Mouse (Mus musculus): ENCODE measurements at regions not wholly inside any gene's neighbourhood (a gene's known extent, or its start where the extent isn't known, plus 50 kb on each side); places are given as distances from the start of the nearest gene placed in this dataset.

DNA sequence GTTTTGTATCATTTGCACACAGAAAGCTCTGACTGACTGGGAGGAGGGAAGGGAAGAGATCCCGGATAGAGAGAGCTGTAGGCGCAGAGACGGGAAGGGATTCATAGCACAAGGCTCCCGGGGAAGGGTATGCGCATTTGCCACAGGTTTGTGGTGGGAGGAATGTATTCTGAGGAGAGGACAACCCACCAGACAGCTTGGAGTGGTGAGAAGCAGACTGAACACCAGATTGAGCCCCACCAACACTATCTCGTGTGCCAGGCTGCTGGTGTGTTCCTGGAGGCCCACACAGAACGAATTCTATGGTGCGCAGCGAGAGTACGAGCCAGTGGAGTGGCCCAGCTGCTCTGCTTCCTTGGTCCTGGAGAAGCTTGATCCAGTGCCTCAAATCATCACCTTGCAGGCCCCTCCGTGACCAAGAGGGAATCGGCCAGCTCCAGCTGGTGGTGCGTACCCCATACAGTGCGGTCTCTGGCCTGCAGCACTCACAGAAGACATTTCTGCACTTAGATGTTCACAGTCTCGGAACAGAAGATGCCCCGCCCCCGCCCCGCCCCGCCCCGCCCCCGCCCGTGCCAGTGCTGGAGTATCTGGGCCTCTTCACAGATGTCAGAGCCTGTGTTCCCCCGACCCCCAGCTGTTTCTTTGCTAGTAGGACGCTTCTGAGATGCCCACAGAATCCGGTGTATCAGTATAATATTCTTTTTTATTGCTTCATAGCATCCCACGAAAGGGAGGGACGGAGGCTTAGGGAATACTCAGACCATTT lies 92.8 kb upstream of the Tmem189 start:
- no peak for DNase-seq (ENCODE audit: low spot score)

DNA sequence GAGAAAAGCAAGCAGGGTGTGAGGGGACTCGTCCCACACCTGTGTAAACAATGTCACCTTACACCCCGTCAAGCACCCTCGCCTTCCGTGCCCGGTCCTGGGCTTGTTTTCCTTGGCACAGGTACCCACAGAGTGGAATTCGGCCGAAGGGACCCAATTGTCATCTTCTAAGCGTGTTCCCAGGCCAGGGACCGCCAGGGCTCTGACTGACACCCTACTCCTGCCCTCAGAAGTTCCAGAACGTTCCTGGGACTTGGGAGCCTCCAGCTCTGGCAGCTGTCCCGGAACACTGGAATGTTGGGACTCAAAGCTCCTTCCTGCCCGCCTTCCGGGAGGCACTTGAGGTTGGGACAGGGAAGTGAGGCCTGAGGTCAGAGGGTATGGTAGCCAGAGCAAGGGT lies 91.9 kb upstream of the Tmem189 start:
- DNase-seq (ENCODE audit: low spot score) = peak; percentile 80

DNA sequence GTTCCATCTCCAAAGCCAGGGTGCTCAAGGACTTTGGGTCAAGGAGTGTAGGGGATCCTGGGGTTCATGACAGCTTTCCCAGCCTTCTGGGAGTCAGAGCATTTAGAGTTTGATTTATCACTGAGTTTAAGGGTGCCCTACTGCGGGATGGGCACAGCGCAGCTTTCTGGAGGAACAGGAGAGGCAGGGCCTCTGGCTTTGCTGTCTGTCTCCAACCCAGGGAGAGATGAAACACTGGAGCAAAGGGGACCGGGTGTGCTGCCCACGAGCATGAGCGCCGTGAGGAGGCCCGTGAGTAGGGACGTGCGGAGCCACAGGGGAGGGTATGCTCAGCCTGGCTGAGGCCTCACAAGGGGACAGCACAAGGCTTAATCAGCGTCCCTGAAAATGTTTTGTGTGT lies 89.1 kb upstream of the Tmem189 start:
- DNase-seq (ENCODE audit: low spot score) = no peak

DNA sequence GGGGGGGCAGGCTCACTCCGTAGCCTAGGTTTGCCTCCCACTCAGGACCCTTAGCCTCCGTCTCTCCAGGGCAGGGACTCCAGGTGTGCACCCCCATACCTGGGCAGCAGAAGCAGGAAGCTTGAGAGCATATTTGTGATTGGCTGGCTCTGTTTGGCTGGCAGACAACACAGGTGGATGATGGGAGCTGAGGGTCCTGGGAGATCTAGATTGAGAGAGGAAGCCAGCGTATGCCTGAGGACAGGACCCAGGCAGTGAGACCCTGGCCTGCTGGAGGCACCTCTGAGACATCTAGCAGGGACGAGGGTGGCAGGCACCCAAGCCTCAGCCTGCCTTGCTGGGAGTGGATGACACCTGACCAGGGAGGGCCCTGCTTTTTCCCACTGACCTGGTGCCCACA lies 88.6 kb upstream of the Tmem189 start:
- DNase-seq (ENCODE audit: low spot score) = no peak

DNA sequence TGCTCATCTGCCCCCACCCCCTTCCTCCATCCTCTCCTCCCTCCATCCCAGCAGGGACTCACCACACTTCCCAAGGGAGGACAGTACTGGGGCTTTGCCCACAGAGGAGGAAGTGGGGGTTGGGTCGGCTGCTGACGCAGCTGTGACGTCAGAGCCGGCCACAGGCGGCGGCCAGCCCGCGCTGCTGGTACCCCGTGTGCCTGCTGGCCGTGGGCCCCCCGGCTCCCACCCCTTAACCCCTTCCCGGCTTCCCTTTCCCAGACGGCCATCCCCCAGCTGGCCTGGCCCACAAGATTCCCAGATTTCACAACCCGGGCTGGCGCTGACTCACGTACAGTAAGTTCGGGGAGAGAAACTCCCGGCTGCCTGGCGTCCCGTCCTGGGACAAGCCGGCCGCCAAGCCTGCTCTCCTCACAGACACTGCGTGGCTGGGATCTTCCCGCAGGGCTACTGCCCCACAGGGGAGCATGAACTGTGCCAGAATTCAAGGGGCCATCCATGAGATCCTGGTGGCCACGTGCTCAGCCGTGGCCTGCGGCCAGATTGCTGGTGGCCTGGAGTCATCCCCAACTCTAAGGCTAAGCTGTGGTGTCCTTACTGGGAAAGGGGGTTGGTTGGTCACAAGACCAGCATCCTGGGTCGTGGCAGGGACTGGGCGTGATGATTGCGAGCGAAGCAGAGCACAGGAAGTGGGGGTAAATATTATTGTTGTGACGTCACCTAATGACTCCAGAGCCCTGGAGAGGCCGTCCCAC lies 87.9 kb upstream of the Tmem189 start:
- DNase-seq (ENCODE audit: low spot score) = peak; percentile 98

DNA sequence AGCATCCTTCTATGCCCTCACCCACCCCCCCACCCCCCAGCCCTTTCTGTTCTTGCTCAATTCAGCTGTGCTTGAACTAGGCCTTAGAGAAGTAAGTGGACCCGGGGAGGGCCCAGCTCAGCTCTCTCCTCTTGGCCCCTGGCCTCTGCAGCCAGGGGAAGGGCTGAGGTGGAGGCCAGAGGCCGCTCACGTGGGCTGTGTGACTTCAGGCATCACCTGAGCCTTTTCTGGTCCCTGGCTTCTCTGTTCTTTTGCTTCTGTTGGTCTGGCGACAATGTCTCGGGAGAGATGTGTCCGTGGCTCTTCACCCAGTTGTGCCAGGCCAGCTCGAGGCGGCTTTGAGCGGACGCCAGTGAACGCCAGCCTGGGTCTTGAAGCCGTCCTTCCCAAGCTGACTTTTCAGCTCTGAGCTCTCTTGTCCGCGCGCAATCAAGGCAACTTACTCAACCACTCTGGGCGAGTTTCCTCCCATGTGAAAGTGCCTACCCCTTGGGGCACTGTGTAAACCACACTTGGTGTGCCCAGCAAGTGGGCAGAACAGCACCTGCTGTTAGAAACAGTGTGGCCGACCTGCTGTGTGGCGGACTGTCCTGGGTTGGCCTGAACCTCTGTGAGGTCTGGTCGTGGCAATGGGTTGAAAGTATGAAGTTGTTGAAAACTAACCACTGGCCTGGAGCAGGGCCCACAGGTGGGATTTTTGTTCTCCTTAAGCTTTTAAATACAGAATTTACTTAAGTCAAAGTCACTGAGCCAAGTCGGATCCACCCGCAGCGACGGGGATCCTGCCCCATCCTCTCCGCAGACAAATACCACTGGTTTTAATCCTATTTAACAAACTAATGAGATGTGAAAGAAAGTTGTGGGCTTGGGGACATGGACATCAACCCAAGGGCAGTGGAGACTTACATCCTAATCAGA lies 86.9 kb upstream of the Tmem189 start:
- peak; percentile 90 for DNase-seq (ENCODE audit: low spot score)

DNA sequence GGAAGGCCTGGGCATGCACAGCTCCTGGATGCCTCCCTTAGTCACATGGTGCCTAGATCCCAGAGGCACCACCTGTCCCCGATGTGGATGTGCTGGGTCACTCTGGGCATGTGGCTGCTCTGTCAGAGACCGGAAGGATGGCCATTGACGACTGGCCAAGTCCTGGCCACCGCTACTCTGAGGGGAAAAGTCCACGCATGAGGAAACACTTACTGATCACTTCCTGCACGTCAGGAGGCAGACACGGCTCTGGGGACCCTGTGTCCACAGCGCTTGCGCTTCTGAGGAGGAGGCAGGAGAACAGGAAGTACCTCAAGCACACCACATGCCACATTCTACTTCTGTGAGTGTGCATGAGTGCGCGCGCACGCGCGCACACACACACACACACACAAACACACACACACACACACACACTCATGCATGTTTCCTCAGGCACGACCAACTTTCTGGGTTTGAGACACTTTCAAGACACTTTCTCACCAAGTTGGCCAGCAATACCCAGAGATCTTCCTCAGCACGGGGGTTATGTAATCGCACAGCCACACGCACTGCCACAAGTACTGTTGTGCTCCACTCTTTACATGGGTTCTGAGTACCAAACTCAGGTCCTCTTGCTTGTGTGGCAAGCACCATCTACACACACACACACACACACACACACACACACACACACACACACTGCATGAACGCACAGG lies 85.7 kb upstream of the Tmem189 start:
- peak; percentile 63 for DNase-seq (ENCODE audit: low spot score)

DNA sequence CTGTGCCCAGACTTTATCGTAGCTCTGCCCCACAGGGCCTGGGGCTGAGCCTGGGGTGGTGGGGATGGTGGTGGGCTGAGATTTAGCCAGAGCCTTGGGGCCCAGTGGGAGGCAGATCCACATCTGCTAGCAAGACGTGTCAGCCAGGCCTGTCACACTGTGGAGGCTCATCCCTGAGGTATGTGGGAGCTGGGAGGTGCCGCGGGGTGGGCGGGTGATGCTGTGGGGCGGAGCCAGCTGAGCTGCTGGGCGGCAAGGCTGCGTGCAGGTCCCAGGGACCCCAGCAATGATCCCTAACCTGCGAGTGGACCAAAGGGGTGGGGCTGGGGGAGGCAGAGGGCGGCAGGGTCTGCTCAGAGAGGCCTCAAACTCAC lies 85.2 kb upstream of the Tmem189 start:
- peak; percentile 36 for DNase-seq (ENCODE audit: low spot score)

DNA sequence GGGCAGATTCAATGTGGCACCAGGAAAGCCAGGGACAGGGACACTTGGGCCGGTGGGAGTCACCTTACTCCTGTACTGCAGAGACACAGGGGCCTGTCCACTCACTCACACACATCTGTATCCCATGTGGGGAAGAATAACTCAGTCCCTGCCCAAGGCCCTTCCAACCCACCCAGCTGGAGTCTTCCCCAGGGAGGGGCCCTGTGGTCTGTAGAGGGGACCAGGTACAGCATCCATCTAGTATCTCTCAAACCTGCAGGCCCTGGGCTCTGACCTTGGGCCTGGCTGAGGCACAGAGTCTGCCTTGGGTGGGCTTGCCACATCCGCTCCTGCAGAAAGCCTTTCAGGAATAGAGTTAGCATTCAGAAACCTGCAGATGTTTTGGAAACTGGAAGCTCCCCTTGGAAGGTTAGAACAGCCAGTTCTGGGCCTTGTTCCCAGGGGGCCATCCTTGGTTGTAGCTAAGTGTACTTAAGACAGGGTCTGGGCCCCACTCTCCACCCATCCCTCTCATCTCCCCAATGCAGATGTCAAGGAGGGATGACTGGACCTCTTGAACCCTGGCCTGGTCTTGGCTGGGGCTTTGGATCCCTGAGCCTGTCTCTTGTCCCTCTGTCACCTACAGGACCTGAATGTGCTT lies 84.7 kb upstream of the Tmem189 start:
- no peak for DNase-seq (ENCODE audit: low spot score)

DNA sequence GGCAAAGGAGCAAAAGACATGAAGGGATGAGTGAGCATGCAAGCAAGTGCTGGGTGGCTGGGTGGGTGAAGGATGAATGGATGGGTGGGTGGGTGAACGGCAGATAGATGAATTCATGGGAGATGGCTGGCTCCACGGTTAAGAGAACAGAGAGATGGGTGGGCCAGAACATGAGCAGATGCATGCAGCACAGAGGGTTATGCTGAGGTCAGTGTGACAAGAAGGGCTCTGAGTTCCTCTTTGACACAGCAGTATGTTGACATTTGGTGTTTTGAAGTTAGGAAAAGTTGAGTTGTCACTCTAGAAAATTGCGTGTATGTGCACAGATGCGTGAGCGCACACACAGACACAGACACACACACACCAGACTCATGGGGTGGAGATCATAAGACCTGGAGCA lies 83.2 kb upstream of the Tmem189 start:
- DNase-seq (ENCODE audit: low spot score) = no peak

DNA sequence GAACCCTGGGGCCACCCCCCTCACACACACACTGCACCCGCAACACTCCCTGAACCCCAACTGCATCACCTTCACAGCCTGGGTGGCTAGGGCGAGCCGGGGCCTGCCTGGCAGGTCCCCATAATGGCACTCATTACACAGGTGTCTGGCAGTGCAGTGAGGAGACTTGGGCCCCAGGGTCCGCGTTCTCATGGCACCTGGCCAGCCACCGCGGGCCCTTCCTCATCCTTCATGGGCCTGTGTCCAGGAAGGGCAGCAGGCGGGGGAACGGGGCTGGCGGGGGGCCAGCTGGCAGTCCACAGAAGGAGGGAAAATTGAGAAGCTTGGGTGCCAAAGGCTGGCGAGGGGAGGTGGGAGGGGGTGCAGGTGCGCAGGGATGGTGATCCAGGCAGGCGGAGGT lies 78.3 kb upstream of the Tmem189 start:
- no peak for DNase-seq (ENCODE audit: low spot score)

DNA sequence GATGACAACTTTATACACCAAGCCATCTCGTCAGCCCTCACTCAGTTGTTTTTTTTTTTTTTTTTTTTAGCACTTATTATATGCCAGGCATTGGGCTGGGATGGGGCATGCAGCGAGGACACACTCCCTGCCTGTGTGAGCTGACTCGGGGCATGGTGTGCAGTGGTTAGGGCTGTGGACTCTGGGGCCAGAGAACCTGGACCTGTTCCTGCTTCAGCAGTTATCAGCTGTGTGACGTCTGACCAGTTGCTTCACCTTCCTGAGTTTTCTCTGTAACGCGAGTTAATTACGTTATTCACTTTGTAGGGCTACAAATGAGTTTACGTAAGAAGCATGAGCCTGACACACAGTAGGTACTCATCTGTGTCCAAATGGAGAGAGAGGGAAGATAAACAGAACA lies 77.7 kb upstream of the Tmem189 start:
- DNase-seq (ENCODE audit: low spot score) = no peak

DNA sequence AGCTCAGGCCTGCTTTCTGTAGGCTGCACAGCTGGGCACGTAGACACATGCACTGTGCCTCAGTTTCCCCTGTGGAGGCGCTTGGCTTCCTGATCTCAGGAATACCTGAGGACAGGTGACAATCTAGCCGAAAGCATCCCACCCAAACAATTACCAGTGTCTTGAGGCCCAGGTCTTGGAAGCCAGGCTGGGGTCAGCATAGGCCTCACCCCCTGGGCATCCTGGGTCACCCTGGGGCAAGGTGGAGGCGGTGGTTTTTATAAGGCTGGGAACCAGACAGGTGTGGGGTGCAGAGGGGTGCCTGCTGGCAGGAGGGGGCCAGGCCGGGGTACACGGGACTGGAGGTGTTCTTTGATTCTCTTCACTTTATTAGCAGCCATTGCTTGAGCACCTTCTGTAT lies 76.2 kb upstream of the Tmem189 start:
- DNase-seq (ENCODE audit: low spot score) = no peak

DNA sequence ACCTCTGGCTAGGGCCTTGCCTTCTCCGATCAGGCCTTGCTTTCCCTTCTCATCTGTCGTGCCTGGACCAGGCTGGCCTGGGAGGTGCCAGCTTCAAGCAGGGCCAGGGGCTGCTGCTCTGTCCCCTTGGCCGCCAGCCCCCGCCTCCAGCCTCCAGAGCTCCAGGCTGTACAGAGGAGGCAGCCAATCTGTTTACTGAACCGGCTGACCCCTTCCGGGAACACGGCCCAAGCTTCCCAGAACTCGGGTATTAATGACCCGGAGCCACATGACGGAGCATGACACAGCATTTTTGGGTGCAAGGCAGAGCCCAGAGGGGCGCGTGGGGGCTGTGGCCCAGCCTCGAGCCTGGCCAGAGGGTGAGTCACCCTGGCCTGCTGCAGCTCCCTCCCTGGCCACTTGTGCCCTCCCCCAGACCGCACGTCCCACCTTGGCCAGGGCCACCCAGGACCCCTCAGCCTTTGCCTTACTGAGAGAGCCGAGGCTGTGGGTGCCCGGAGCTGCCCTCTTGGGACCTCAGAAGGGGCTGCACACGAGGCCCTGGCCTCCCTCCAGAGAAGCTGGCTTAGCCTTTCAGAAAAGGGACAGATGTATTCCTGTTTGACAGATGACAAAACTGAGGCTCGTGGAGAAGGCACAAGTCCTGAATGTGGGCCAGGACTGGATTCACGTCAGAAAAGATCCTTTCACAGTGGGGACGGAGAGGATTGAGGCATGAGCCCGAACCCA lies 75.6 kb upstream of the Tmem189 start:
- DNase-seq (ENCODE audit: low spot score) = peak; percentile 99

DNA sequence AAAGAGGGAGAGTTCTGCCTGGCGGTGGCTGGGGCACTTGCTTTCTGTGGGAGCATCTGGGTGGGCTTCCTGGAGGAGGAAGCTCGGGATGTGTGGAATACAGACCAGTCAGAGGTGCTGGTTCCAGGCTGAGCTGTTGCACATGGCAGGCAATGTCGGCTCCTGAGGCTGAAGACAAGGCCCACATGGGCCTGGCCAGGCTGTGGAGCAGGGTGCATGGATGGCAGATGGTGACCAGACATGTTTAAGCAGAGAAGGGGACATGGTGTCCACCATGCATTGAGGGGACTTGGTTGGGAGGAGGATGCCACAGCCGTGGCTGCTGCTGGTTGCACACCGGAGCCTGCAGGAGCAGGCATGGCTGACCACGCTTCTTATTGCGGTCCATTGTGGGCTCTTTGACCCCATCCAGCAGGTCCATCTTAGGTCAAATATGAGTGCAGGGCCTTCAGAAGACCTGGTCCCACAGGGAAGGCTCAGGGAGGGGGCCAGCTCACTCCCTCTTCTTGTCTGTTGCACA lies 74.3 kb upstream of the Tmem189 start:
- no peak for DNase-seq (ENCODE audit: low spot score)

DNA sequence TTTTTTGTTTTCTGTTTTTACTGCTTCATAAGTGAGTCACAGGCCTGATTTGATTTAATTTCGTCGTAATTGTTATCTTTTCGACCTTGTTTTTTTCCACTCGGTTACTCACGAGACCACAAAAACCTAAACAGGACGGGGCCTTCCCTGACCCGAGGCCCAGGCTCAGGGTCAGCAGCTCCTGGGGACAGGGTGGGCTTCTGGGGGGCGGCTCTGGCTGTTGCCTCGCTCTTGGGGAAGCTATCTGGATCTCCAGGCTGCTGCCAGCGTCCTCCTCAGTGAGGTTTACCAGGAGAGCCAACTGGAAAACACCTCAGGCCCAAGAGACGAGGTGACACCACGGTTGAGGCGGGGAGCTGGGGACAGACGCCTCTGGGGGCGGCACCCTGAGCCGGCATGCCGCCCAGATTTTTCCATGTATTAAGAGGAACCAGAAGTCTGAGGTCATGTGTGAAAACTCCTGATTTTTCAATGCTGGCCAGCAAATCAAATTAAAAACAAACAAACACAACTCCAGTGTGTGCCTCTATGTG lies 71.8 kb upstream of the Tmem189 start:
- peak; percentile 85 for DNase-seq (ENCODE audit: low spot score)

DNA sequence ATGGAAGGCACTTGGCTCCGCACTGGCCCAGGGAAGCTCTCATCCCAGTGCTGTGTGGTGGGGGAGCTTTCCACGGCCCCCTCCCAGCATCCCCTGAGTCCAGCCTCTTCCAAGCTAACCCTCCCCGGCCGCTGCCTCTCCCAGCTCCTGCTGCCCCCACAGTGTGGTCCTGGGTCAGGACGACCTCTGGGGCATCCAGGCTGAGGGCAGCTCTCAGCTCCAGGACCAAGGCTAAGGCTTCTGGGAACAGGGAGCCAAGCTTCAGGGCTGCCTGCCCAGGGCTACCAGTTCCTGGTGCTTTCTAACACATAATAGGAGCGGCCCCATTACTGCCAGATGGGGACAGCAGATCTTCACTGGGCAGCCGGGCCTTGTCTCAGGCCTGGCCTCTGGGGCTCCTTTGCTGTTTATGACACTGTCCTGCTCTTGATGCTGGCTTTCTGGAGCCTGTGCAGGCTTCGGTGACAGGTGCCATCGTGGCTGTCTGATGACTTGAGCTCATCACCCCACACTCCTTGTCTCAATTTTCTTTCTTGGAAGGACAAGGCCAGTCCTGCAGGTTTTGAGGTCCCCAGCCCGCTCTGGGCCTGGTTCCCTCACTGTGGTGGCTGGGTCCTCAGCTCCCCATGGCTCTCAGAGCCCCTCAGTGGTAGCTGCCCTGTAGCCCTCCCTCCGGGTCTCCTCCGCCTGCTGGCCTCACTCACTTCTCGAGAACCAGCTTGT lies 71.2 kb upstream of the Tmem189 start:
- DNase-seq (ENCODE audit: low spot score) = peak; percentile 84

DNA sequence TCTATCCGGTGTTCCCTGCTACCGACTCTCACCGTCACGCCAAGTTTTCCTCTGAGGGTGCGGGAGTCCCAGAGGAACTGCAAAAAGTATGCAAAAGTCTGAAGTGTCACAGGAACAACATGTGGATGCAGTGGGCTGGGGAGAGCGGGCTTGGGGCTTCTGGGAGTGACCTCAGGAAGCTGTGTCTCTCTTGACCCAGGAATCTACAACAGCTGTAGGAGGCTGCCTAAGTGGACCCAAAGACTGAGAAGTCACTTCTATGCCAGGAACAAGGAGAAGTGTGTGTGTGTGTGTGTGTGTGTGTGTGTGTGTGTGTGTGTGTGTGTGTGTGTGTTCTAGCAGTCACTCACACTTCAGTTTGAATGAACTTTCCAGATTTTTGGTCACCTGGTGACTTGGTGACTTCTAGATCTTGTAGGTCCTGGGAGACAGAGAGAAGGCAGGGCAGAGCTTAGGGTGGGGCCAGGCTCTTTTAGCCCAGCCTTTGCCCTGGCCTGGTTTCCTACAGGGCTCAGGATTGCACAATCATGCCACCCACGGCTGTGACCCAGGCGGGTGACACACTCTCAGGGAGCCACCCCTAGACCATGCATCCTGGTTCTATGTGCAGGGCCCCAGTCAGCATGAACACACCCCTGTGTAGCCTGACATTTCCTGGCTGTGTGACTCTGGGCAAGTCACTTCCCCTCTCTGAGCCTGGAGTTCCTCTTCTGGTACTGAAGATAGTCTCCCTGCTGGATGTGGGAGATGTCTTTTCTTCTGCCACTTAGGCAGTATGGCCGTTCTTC lies 70.2 kb upstream of the Tmem189 start:
- DNase-seq (ENCODE audit: low spot score) = peak; percentile 69
